Mouse (Mus musculus) neural tube, embryonic 14.5 days (tissue): ENCODE results near the gene Me1. TPM values are rescaled to one million over a fixed set of nuclear protein-coding genes. Genes with fewer than 3 reads are reported as not detected.

Source experiments
- ATAC-seq: fragments of 200-750 bp; cut with Nextera tagmentation; 2 replicates; pipeline ENCODE4 v1.8.0; 2017; ENCODE audit warnings: low read depth, mild to moderate bottlenecking, moderate TSS enrichment, moderate library complexity
- H3K27ac ChIP-seq: fragments of 300-500 bp; sonication (generic); 2 replicates; pipeline ENCODE4 v1.5.1; 2014; ENCODE audit warnings: low read depth, mild to moderate bottlenecking, control low read depth, low read length, moderate library complexity, mixed read lengths
- H3K27me3 ChIP-seq: fragments of 300-500 bp; sonication (generic); 2 replicates; pipeline ENCODE4 v1.6.1; 2014; ENCODE audit warnings: low read length; ENCODE audit not compliant: control insufficient read depth, insufficient read depth
- H3K36me3 ChIP-seq: fragments of 300-500 bp; sonication (generic); 2 replicates; pipeline ENCODE4 v1.6.1; 2014; ENCODE audit warnings: low read length, mixed read lengths; ENCODE audit not compliant: control insufficient read depth, insufficient read depth
- H3K4me1 ChIP-seq: fragments of 300-500 bp; sonication (generic); 2 replicates; pipeline ENCODE4 v1.6.1; 2014; ENCODE audit warnings: low read length; ENCODE audit not compliant: control insufficient read depth, insufficient read depth
- H3K4me2 ChIP-seq: fragments of 300-500 bp; sonication (generic); 2 replicates; pipeline ENCODE4 v1.6.1; 2014; ENCODE audit warnings: mild to moderate bottlenecking, low read depth, low read length, control low read depth
- H3K4me3 ChIP-seq: fragments of 300-500 bp; sonication (generic); 2 replicates; pipeline ENCODE4 v1.5.1; 2014; ENCODE audit warnings: low read depth, low read length, control low read depth, mixed read lengths
- H3K9ac ChIP-seq: fragments of 300-500 bp; sonication (generic); replicated peaks from 2 replicates; pipeline ENCODE4 v1.6.1; 2014; ENCODE audit warnings: low read depth, mild to moderate bottlenecking, control low read depth, low read length, mixed read lengths
- H3K9me3 ChIP-seq: fragments of 300-500 bp; sonication (generic); 2 replicates; pipeline ENCODE4 v1.6.1; 2016; ENCODE audit warnings: low read length; ENCODE audit not compliant: control insufficient read depth
- WGBS: fragments of 180-500 bp; shearing (Covaris S2); extraction: QIAGEN DNeasy Blood & Tissue Kit; methylation state at CpG from one replicate; pipeline ENCODE4 v1.1.7; 2014; 5-methylcytosine and 5-hydroxymethylcytosine counted together
- polyA plus RNA-seq: library from polyadenylated mRNA; unstranded; fragments of >200 nt; fragmentation: Nextera tagmentation; extraction: Ambion mirVana; gene quantifications from 2 replicates; pipeline ENCODE4 v1.2.1, GENCODE M21; 2014

The Me1 gene
- polyA plus RNA-seq, 1 experiment from 2014 or later = 49.0 TPM

DNA sequence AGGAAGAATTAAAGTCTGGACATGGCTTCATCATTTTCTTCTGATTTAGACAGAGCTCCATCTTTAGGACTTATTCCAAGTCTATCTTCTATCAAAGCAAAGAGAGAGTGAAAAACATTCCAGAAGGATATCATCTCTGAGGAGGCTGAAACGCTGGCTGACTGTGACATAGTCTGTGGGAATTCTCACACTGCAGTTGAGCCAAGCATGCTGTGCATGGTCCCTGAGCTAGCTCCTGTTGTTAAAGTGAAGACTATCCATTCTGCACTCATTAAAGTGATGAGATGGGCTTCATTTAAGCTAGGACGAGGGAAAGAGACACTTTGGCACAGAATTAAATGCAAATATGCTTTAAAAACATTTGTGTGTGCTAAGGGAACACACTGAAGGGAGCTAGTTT is 20.8 kb upstream of the Me1 start:
- 51% methylated on average over 2 of the region's 2 CpGs for WGBS
- Histone ChIP-seq H3K36me3 (no peaks in the 10 kb centered on the region), H3K4me3 (no peak overlapping the region), H3K27me3 (no peaks in the 10 kb centered on the region), H3K4me1 (no peaks in the 10 kb centered on the region), H3K9ac (no peak overlapping the region), H3K4me2 (no peak overlapping the region), H3K9me3 (no peaks in the 10 kb centered on the region), H3K27ac (no peak overlapping the region)
- ATAC-seq = no peak

DNA sequence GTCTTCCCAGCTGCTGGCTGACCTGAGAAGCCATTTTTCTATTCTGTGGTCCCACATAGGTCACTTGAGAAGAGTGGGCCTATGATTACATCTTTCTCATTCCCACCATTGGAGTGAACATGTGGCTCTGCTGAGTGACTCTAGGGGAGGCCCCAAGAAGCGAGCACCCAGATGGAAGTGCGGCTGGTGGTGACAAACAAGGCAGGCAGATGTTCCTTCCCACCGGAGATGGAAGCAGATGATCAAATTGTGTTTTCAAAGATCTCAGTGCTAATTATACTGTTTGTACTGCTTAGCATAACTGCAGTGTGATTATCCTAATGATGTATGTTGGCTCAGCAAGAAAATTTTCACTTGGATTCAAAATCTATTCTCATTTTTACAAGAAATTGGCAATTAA is 18.3 kb upstream of the Me1 start:
- WGBS = 85% methylated on average over 3 of the region's 3 CpGs
- no peak for ATAC-seq

DNA sequence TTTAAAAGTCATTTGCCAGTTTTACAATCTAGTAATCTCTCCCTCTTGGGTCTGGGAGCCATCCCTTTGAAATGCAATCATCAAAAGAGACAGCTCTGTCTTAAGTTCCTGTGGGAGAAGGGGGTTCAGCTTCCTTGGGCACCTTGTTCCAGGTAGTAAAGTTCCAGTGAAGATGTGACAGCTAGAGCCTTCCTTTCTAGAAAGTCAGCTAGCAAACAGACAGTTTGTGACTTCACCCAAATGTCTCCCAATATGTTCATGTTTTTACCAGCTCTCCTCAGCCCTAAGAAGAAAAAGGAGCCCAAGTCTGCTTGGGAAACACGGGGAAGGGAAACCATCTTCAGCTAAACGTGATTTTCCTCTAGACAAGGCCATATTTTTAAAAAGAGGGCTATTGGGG is 16.9 kb upstream of the Me1 start:
- no peak overlapping the region for H3K4me2 ChIP-seq
- H3K27me3 ChIP-seq = no peaks in the 10 kb centered on the region
- no peak for ATAC-seq
- no peaks in the 10 kb centered on the region for H3K9me3 ChIP-seq
- 73% methylated on average over 2 of the region's 2 CpGs for WGBS
- H3K9ac ChIP-seq = no peak overlapping the region
- H3K27ac ChIP-seq = no peak overlapping the region
- no peak overlapping the region for H3K4me3 ChIP-seq
- H3K4me1 ChIP-seq = no peaks in the 10 kb centered on the region
- no peaks in the 10 kb centered on the region for H3K36me3 ChIP-seq

More for the DNA sequence above, 18.3 kb upstream of the Me1 start:
- H3K4me3 ChIP-seq = no peak overlapping the region
- no peak overlapping the region for H3K27ac ChIP-seq
- H3K27me3 ChIP-seq = no peaks in the 10 kb centered on the region
- no peaks in the 10 kb centered on the region for H3K4me1 ChIP-seq
- no peaks in the 10 kb centered on the region for H3K9me3 ChIP-seq
- no peaks in the 10 kb centered on the region for H3K36me3 ChIP-seq
- H3K4me2 ChIP-seq = no peak overlapping the region
- H3K9ac ChIP-seq = no peak overlapping the region

- Histone ChIP-seq H3K9ac (no peak overlapping the region), H3K9me3 (no peaks in the 10 kb centered on the region), H3K4me1 (no peaks in the 10 kb centered on the region), H3K27ac (no peak overlapping the region), H3K4me2 (no peak overlapping the region), H3K4me3 (no peak overlapping the region), H3K27me3 (no peaks in the 10 kb centered on the region), H3K36me3 (no peaks in the 10 kb centered on the region)
- no peak for ATAC-seq
- WGBS = 94% methylated on average over 2 of the region's 2 CpGs
Observed at GRCm38 (mm10) chr9:86710091-86710634, 14.4 kb upstream of the Me1 start.

DNA sequence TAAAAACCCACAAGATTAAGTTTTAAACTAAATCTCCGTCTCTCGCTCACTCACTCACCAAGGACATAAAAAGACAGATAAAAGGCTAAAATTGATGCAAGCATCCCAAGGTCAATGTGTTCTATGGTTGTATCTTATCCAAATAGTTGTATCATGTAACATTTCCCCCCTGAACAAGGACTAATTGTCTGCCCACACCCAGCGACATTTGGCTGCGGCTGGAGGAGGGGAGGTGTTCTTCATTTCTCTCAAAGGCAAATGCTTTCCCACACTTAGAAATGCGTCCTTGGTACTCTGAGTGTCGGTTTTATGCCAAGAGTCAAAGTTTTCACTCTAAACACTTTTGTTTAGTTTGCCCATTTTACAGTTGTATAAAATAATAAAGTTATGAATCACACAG is 13.2 kb upstream of the Me1 start:
- 68% methylated on average over 6 of the region's 6 CpGs for WGBS
- Histone ChIP-seq H3K4me2 (no peak overlapping the region), H3K9ac (no peak overlapping the region), H3K4me3 (no peak overlapping the region), H3K36me3 (no peaks in the 10 kb centered on the region), H3K27ac (no peak overlapping the region), H3K4me1 (no peaks in the 10 kb centered on the region), H3K9me3 (no peaks in the 10 kb centered on the region), H3K27me3 (no peaks in the 10 kb centered on the region)
- ATAC-seq = no peak

DNA sequence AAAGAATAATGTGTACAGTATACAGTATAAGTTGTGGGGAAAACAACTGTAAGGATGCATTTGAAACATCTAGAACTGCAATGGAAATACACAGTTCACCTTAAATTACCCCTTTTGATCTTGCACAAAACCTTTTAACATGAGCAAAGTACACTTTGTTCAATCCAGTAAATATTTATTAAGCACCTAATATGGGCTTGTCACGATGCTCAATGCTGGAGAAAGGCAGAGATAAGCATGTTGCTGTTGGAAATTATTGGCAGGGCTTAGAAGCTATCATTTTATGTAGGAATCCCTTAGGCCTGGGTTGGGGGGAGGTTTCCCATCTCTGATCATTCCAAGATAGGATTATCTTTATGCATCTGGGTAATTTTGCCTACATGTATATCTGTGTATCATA is 11.7 kb upstream of the Me1 start:
- Histone ChIP-seq H3K4me1 (no peaks in the 10 kb centered on the region), H3K27ac (no peak overlapping the region), H3K27me3 (no peaks in the 10 kb centered on the region), H3K9ac (no peak overlapping the region), H3K4me2 (no peak overlapping the region), H3K36me3 (no peaks in the 10 kb centered on the region), H3K4me3 (no peak overlapping the region), H3K9me3 (no peaks in the 10 kb centered on the region)
- 54% methylated on average over 1 of the region's 1 CpGs for WGBS
- ATAC-seq = no peak

- Histone ChIP-seq H3K9me3 (no peaks in the 10 kb centered on the region), H3K9ac (no peak overlapping the region), H3K36me3 (no peaks in the 10 kb centered on the region), H3K4me2 (no peak overlapping the region), H3K27ac (no peak overlapping the region), H3K27me3 (no peaks in the 10 kb centered on the region), H3K4me1 (no peaks in the 10 kb centered on the region), H3K4me3 (no peak overlapping the region)
- ATAC-seq = no peak
- WGBS = 18% methylated on average over 2 of the region's 2 CpGs
Observed at GRCm38 (mm10) chr9:86701844-86702243, 6.1 kb upstream of the Me1 start.

GRCm38 (mm10) chr9:86701264-86701663 is 5.5 kb upstream of the Me1 start:
- no peak for ATAC-seq
- no peak overlapping the region for H3K9ac ChIP-seq
- no peaks in the 10 kb centered on the region for H3K36me3 ChIP-seq
- H3K27me3 ChIP-seq = no peaks in the 10 kb centered on the region
- H3K4me1 ChIP-seq = 0 out of 2 replicates have a peak, but pooled peaks cover under 1% of the 10 kb centered on the region
- WGBS = 53% methylated on average over 5 of the region's 5 CpGs
- H3K4me2 ChIP-seq = no peak overlapping the region
- no peak overlapping the region for H3K4me3 ChIP-seq
- H3K27ac ChIP-seq = no peak overlapping the region
- H3K9me3 ChIP-seq = no peaks in the 10 kb centered on the region

DNA sequence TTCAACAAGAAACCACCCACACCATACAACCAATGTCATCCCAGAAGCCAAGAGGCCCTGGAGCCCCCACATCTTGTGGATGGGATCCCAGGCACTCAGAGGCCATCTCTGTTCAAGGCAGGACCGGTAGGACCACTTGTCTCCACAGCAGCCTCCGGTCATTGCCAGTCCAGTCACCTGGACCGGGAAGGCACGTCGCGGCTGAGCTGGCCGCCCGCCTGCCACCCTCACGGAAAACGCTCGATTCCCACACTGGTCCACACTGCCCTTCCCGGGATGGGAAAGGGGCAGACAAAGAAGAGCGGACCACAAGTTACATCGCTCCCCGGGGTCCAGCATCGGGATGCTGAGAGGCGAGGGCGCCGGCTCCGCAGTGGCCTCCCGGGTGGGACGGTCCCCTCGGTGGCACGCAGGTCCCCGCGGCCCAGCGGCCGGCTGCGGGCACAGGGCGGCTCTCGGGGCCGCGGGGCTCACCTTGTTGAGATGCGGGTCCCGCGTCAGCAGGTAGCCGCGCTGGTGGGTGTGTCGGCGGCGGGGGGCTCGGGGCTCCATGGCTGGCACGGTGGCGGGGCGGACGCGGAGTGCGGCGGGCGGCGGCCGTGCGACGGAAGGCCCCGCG is 445 bp downstream of the Me1 start:
- H3K27ac ChIP-seq = peak overlapping the region; percentile 66
- peak overlapping the region; percentile 70 for H3K4me2 ChIP-seq
- H3K27me3 ChIP-seq = no peaks in the 10 kb centered on the region
- WGBS = 2% methylated on average over 33 of the region's 56 CpGs
- H3K9ac ChIP-seq = peak overlapping the region; percentile 84
- no peaks in the 10 kb centered on the region for H3K36me3 ChIP-seq
- peak; percentile 72 for ATAC-seq
- 0 out of 2 replicates have a peak, but pooled peaks cover 3% of the 10 kb centered on the region for H3K4me1 ChIP-seq
- H3K4me3 ChIP-seq = peak overlapping the region; percentile 75
- no peaks in the 10 kb centered on the region for H3K9me3 ChIP-seq
